Mouse (Mus musculus) E14TG2a.4 (cell line): ENCODE measurements around the gene Kcnd2.

ENCODE experiments used
- H3K27me3 ChIP-seq: 2 replicates; pipeline ENCODE4 v1.6.1; 2014; ENCODE audit warnings: low read length, control low read depth; ENCODE audit not compliant: insufficient read depth
- H3K36me3 ChIP-seq: 2 replicates; pipeline ENCODE4 v1.6.1; 2014; ENCODE audit warnings: low read length, control low read depth; ENCODE audit not compliant: insufficient read depth
- H3K4me1 ChIP-seq: replicated peaks from 2 replicates; pipeline ENCODE4 v1.6.1; 2014; ENCODE audit warnings: low read depth, low read length, control low read depth
- H3K4me3 ChIP-seq: replicated peaks from 2 replicates; pipeline ENCODE4 v1.5.1; 2014; ENCODE audit warnings: mild to moderate bottlenecking, low read length
- H3K9me3 ChIP-seq: 2 replicates; pipeline ENCODE4 v1.6.1; 2014; ENCODE audit warnings: low read length, control low read depth
- CTCF ChIP-seq: conservative IDR thresholded peaks from 2 replicates; pipeline ENCODE4 v1.5.1; 2014; ENCODE audit warnings: low read length
- NANOG ChIP-seq: IDR thresholded peaks from 2 replicates; pipeline ENCODE4 v1.6.1; 2014; ENCODE audit warnings: borderline replicate concordance, low read length, mixed read lengths
- POU5F1 ChIP-seq: IDR thresholded peaks from 2 replicates; pipeline ENCODE4 v1.6.1; 2014; ENCODE audit warnings: low read length, borderline replicate concordance

Kcnd2 gene

GRCm38 (mm10) chr6:21391776-21392175 is 176.5 kb downstream of the Kcnd2 start:
- no peak for TF ChIP-seq POU5F1
- no peak for TF ChIP-seq CTCF
- no peak for TF ChIP-seq NANOG
- H3K27me3 ChIP-seq, result no peaks in the 10 kb centered on the region

GRCm38 (mm10) chr6:21413656-21414055 is 198.4 kb downstream of the Kcnd2 start:
- H3K4me3 ChIP-seq, result no peak overlapping the region
- no peaks in the 10 kb centered on the region for H3K36me3 ChIP-seq
- H3K27me3 ChIP-seq, result no peaks in the 10 kb centered on the region
- H3K9me3 ChIP-seq, result no peaks in the 10 kb centered on the region
- TF ChIP-seq CTCF (no peak), POU5F1 (no peak), NANOG (no peak)
- H3K4me1 ChIP-seq, result no peaks in the 10 kb centered on the region

More at GRCm38 (mm10) chr6:21391776-21392175, 176.5 kb downstream of the Kcnd2 start:
- no peaks in the 10 kb centered on the region for H3K36me3 ChIP-seq
- no peaks in the 10 kb centered on the region for H3K4me1 ChIP-seq
- no peak overlapping the region for H3K4me3 ChIP-seq
- H3K9me3 ChIP-seq, result no peaks in the 10 kb centered on the region

GRCm38 (mm10) chr6:21418246-21418645 is 202.9 kb downstream of the Kcnd2 start:
- no peaks in the 10 kb centered on the region for H3K36me3 ChIP-seq
- no peaks in the 10 kb centered on the region for H3K27me3 ChIP-seq
- H3K4me3 ChIP-seq, result no peak overlapping the region
- H3K9me3 ChIP-seq, result no peaks in the 10 kb centered on the region
- no peak for TF ChIP-seq NANOG
- TF ChIP-seq CTCF, result no peak
- no peak for TF ChIP-seq POU5F1
- no peaks in the 10 kb centered on the region for H3K4me1 ChIP-seq

GRCm38 (mm10) chr6:21424202-21424785 is 209.0 kb downstream of the Kcnd2 start:
- H3K27me3 ChIP-seq, result no peaks in the 10 kb centered on the region
- no peak for TF ChIP-seq NANOG
- no peak for TF ChIP-seq POU5F1
- TF ChIP-seq CTCF, result no peak
- H3K36me3 ChIP-seq, result no peaks in the 10 kb centered on the region
- no peaks in the 10 kb centered on the region for H3K4me1 ChIP-seq
- H3K9me3 ChIP-seq, result no peaks in the 10 kb centered on the region
- no peak overlapping the region for H3K4me3 ChIP-seq

- no peaks in the 10 kb centered on the region for H3K9me3 ChIP-seq
- TF ChIP-seq CTCF (no peak), POU5F1 (no peak), NANOG (no peak)
- no peaks in the 10 kb centered on the region for H3K4me1 ChIP-seq
- no peaks in the 10 kb centered on the region for H3K36me3 ChIP-seq
- no peaks in the 10 kb centered on the region for H3K27me3 ChIP-seq
- H3K4me3 ChIP-seq, result no peak overlapping the region
These were observed 215.8 kb downstream of the Kcnd2 start for GRCm38 (mm10) chr6:21431120-21431519.

- Histone ChIP-seq H3K4me3 (no peak overlapping the region), H3K36me3 (no peaks in the 10 kb centered on the region), H3K9me3 (no peaks in the 10 kb centered on the region), H3K4me1 (no peaks in the 10 kb centered on the region), H3K27me3 (no peaks in the 10 kb centered on the region)
- TF ChIP-seq POU5F1, result no peak
- no peak for TF ChIP-seq NANOG
- no peak for TF ChIP-seq CTCF
These were observed 249.4 kb downstream of the Kcnd2 start for GRCm38 (mm10) chr6:21464719-21465118.

- H3K4me1 ChIP-seq, result no peaks in the 10 kb centered on the region
- H3K36me3 ChIP-seq, result no peaks in the 10 kb centered on the region
- no peak overlapping the region for H3K4me3 ChIP-seq
- H3K9me3 ChIP-seq, result no peaks in the 10 kb centered on the region
- TF ChIP-seq CTCF (no peak), POU5F1 (no peak), NANOG (no peak)
- H3K27me3 ChIP-seq, result no peaks in the 10 kb centered on the region
These were observed 256.7 kb downstream of the Kcnd2 start for GRCm38 (mm10) chr6:21471891-21472544.

GRCm38 (mm10) chr6:21482714-21483113 is 267.4 kb downstream of the Kcnd2 start:
- H3K27me3 ChIP-seq, result no peaks in the 10 kb centered on the region
- TF ChIP-seq POU5F1 (no peak), CTCF (no peak), NANOG (no peak)
- H3K4me3 ChIP-seq, result no peak overlapping the region
- H3K9me3 ChIP-seq, result no peaks in the 10 kb centered on the region
- H3K36me3 ChIP-seq, result no peaks in the 10 kb centered on the region
- no peaks in the 10 kb centered on the region for H3K4me1 ChIP-seq

GRCm38 (mm10) chr6:21488536-21488935 is 273.2 kb downstream of the Kcnd2 start:
- Histone ChIP-seq H3K36me3 (no peaks in the 10 kb centered on the region), H3K9me3 (no peaks in the 10 kb centered on the region), H3K27me3 (no peaks in the 10 kb centered on the region), H3K4me1 (no peaks in the 10 kb centered on the region), H3K4me3 (no peak overlapping the region)
- TF ChIP-seq POU5F1 (no peak), NANOG (no peak), CTCF (no peak)
